Mouse (Mus musculus) frontal cortex, postnatal 25 days (tissue): ENCODE measurements around the gene B130006D01Rik.

Source experiments
- DNase-seq, 2 experiments: peaks; one replicate each; pipeline ENCODE4 v3.0.0; 2022; ENCODE audit warnings: low spot score in 2 of 2

B130006D01Rik gene

GRCm38 (mm10) chr11:95723287-95723686 lies at the start of gene B130006D01Rik:
Gene B130006D01Rik, plus strand, starts transcription at chr11:95723587.
- no peak for DNase-seq

DNA sequence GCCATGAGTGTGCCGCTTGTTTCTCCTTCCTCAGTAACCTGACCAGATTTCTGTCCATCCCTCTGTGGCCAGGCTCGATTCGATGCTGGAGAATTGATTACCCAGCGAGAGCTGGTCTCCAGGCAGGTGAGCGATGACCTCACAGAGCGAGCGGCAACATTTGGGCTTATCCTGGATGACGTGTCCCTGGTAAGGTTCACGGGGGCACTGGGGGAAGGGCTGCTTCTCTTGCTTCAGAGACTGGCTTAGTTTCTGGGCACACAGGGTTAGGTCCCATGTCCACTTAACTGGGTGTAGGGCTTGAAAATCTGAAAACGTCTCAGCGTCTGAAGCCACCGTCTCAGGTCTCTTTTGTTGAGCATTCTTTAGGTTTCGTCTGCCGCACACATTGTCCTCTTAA lies 47.9 kb upstream of the B130006D01Rik start:
- no peak for DNase-seq

- DNase-seq: no peak
Measured at GRCm38 (mm10) chr11:95676307-95676706, 47.1 kb upstream of the B130006D01Rik start.

- DNase-seq: no peak
Measured at GRCm38 (mm10) chr11:95677925-95678701, 45.3 kb upstream of the B130006D01Rik start.

DNA sequence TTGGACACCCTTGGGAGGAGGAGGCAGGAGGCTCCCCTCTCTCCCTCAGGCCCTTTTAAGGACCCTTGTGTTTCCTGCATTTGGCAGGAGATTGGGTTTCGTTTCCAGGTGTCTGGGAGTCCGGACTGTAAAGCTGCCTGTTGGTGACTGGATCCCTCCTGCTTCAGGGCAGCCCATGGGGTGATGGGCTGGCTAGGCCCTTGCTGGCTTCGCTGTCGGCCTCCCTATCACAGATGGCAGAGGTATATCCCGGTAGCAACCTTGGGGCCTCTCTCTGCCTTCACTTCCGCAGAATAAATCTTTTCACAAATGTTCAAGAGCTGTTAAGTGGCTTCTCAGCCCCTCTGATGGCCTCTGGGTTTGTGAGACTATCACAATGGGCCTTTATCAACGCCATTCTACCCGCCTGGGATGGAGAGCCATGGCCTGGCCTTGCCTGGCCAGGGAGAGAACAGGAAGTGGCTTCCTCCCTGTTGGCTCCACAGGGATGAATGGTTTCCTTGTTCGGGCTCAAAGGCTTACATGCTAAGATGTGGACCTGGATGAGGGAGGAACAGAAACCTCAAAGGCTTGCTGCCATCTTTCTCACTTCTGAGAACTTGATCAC lies 41.3 kb upstream of the B130006D01Rik start:
- DNase-seq: no peak

DNA sequence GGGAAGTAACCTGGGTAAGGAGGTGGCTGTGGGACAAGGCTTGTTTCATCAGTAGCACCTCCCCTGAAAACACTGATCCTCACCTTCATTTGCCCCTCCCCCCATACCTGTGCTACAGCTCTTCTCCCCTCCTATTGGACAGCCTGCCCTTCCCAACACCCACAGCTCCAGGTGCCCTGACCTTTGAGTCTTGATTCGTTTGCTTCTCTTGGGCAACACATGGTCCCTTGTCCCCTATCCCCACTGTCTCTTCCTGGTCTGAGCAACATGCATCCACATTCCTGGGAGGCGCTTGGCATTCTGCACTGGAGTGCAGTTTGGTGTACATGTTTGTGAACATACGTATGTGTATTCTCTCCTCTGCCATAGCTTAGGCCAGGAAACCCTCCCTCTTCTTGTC lies 40.4 kb upstream of the B130006D01Rik start:
- no peak for DNase-seq

GRCm38 (mm10) chr11:95686031-95686430 lies 37.4 kb upstream of the B130006D01Rik start:
- peak; percentile 70 to 75 for DNase-seq

- no peak for DNase-seq
Measured at GRCm38 (mm10) chr11:95687084-95687656, 36.2 kb upstream of the B130006D01Rik start.

- no peak for DNase-seq
Measured at GRCm38 (mm10) chr11:95688515-95688914, 34.9 kb upstream of the B130006D01Rik start.

GRCm38 (mm10) chr11:95688981-95689380 lies 34.4 kb upstream of the B130006D01Rik start:
- no peak for DNase-seq

DNA sequence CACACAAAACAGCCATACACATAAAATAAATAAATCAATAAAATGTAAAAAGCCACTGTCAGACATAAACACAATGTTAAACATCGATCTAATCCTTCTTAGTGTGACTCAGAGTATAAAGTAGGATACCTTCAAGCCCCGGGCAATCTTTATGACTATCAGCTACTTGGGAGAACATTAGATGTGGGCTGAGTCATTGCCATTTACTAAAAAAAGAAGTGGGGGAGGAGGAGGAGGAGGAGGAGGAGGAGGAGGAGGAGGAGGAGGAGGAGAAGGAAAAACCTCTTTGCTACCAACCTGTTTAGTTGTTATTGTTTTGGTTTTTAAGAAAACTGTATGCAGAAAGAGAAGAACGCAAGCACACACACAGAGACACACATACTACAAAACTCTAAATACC lies 33.8 kb upstream of the B130006D01Rik start:
- DNase-seq: no peak

DNA sequence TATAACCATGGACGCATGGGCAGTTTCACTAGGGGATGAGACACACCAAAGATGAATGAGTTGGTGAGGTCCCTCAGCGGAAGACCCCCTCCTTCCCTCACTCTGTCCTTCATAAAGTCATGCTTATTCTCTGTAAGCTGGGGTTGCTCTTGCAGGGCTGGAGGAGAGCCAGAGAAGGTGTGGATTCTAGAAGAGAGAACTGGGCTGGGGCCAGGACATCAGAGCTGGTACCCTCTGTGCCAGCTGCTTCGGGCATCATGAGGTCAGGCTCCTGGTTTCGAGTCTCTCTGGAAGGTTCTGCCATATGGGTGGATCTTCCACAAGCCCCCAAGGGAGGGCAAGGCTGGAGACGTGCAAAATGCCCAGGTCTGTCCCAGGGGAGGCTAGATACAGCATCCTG lies 24.8 kb upstream of the B130006D01Rik start:
- no peak for DNase-seq

DNA sequence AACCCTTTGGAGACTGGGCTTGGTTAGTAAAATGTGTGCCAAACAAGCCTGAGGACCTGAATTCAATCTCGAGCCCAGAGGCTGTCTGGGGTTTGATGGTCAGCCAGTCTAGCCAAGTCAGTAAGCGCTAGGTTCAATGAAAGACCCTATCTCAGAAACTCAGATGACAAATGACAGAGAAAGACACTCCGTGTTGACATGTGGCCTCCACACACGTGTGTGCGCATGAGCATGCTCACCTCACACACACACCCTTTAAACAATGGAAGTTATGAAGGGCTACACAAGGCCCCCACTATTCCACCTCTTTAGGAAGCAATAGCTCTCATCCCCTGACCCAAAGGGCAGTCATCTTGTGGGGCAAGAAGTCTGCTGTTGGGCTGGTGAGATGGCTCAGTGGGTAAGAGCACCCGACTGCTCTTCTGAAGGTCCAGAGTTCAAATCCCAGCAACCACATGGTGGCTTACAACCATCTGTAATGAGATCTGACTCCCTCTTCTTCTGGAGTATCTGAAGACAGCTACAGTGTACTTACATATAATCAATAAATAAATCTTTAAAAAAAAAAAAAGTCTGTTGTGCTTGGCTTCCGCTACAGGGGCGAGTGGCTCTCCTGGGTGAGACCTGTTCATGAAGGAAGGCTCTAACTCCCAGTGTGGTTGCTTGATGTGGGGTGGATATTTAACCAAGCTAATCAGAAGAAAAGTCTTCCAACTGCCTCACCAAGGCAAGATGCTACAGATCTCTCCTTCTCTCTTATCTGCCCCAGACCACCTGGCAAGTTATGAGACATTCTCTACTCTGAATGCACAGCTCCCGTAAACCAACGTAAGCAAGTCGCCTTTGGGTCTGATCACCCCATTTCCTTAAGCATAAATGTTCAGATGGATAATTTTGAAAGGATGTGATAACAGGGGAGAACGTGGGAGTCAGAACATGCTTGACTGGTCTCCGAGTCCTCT lies 22.3 kb upstream of the B130006D01Rik start:
- no peak for DNase-seq

DNA sequence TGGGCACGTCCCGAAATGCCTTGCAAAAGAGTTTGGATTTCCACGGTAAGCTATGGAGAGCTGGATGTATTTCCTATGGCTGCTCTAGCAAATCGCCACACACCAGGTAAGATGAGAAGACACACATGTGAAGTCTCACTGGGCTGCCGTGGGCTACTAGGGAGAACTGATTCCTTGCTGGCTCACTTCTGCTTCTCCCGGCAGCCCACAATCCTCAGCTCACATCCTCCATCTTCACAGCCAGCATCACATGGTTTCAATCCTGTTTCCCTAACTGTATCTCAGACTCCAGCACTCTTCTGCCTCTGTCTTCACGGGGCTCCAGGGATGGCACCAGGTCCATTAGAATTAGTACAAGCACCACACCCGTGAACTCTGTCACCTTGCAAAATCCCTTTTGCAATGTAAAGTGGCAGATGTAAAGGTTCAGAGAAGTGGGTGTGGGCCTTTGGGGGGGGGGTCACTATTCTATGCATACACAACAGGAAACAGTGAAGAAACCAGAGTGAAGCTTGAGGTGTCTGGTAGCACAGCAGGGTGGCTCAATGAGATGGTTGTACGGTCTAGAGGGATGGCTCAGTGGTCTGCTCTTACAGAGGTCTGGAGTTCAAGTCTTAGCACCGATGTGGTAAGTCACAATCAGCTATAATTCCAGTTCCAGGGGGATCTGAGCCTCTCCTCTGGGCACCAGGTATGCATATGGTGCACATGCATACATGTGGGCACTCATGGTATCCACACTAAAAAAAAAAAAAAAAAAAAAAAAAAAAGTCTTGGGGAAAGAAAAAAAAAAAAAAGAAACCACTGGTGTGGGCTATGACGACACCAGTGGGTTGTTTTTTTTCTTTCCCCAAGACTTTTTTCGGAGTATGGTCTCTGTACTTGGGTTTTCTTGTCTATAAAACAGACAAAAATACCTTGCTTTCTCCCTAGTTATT lies 19.1 kb upstream of the B130006D01Rik start:
- no peak for DNase-seq

- no peak for DNase-seq
Measured at GRCm38 (mm10) chr11:95704970-95705330, 18.4 kb upstream of the B130006D01Rik start.

DNA sequence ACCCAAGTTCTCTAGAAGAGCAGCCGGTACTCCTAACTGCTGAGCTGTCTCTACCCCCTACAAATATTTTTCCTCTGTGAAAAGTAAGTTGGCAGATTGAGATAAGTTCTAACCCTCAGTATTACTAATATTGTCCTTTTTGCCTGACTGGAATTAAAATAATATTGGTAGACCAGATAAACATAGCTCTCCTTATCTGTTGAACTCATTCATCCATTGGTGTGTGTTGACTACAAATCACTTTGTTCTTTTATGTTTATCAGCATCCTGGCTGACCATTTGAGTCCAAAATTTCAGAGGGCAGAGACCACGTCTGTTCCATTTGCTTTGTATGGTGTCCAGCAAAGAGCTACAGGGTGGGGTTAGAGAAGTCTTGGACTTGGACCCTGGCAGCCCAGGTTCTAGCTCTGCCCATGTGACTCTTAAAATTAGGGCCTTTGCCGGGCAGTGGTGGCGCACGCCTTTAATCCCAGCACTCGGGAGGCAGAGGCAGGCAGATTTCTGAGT lies 13.8 kb upstream of the B130006D01Rik start:
- DNase-seq: no peak

- DNase-seq: no peak
Measured at GRCm38 (mm10) chr11:95710478-95710877, 12.9 kb upstream of the B130006D01Rik start.

GRCm38 (mm10) chr11:95712085-95712562 lies 11.3 kb upstream of the B130006D01Rik start:
- DNase-seq: no peak

GRCm38 (mm10) chr11:95712563-95713224 lies 10.7 kb upstream of the B130006D01Rik start, which contains the start of gene Zfp652:
Gene Zfp652, plus strand, starts transcription at chr11:95712673.
- peak; percentile 51 to 66 for DNase-seq
